9 mouse cellular contexts compared by ENCODE assay signal in genomic region chr9:99163420-99164147, GRCm38 (mm10). TPM values are rescaled to one million over a fixed set of nuclear protein-coding genes. Genes with fewer than 3 reads are reported as not detected.
DNase-seq lines count a peak whose midpoint lies in the region; ATAC-seq lines count a peak whose summit lies in the region.
"Had no signal": no experiment of that assay in that cellular context is flagged by ENCODE, and none has a peak within 500 bp of the region (broad histone marks: within the 10 kb centered on the region; RNA-seq: fewer than 3 reads in every experiment).

No protein-coding gene starts in this region.

- peak; percentile 72 for ATAC-seq in hindbrain, embryonic 12.5 days (ENCODE audit: low FRiP score)
- ATAC-seq in midbrain, embryonic 13.5 days, result peak; percentile 77
- no peak for ATAC-seq in megakaryocyte progenitor cell, adult 5-6 weeks (replicated peaks; ENCODE audit: poor library complexity)

- H3K27me3 ChIP-seq in hindbrain, embryonic 12.5 days, result 0 out of 2 replicates have a peak, but pooled peaks cover 5% of the 10 kb centered on the region
- H3K27me3 ChIP-seq in midbrain, embryonic 13.5 days, result no peaks in the 10 kb centered on the region; the same call in 1 of the 2 replicates

- H3K4me3 ChIP-seq in hindbrain, embryonic 12.5 days, result no peak overlapping the region
- H3K4me3 ChIP-seq in midbrain, embryonic 13.5 days (replicated peaks), result no peak overlapping the region; the same call in 1 of the 2 replicates

- no peaks in the 10 kb centered on the region for H3K9me3 ChIP-seq in hindbrain, embryonic 12.5 days (replicated peaks)
- H3K9me3 ChIP-seq in midbrain, embryonic 13.5 days, result no peaks in the 10 kb centered on the region

- peak; percentile 6 for DNase-seq in cerebellum, adult 9-11 months
- DNase-seq in cerebellum, adult 11 months, result no peak
- DNase-seq in cerebellum, postnatal 14 days, result peak; percentile 26 to 41
- DNase-seq in spleen, postnatal 36 days (ENCODE audit: low spot score in 2 of 2), result no peak
- no peak for DNase-seq in gastrocnemius, adult 8-10 months (ENCODE audit: low spot score in 2 of 2)
- DNase-seq: kidney, adult 11 months had no signal

- H3K4me2 ChIP-seq in hindbrain, embryonic 12.5 days (replicated peaks), result peak overlapping the region; percentile 40
- peak overlapping the region; percentile 34 for H3K4me2 ChIP-seq in midbrain, embryonic 13.5 days (replicated peaks)

- no peaks in the 10 kb centered on the region for H3K36me3 ChIP-seq in hindbrain, embryonic 12.5 days
- H3K36me3 ChIP-seq in midbrain, embryonic 13.5 days, result no peaks in the 10 kb centered on the region

- H3K9ac ChIP-seq in hindbrain, embryonic 12.5 days, result no peak overlapping the region
- no peak overlapping the region for H3K9ac ChIP-seq in midbrain, embryonic 13.5 days (replicated peaks)

- H3K4me1 ChIP-seq in hindbrain, embryonic 12.5 days, result peaks cover 10% of the 10 kb centered on the region
- H3K4me1 ChIP-seq in midbrain, embryonic 13.5 days (replicated peaks), result peaks cover 6% of the 10 kb centered on the region

- 7% methylated on average over 15 of the region's 15 CpGs for WGBS in hindbrain, embryonic 12.5 days
- 7% methylated on average over 15 of the region's 15 CpGs for WGBS in midbrain, embryonic 13.5 days

- H3K27ac ChIP-seq in hindbrain, embryonic 12.5 days, result peak overlapping the region; percentile 55
- H3K27ac ChIP-seq in midbrain, embryonic 13.5 days, result peak overlapping the region; percentile 47; the same call in 1 of the 2 replicates

RNA-seq across cellular contexts. Expression of gene Pik3cb, which starts 23.2 kb away (rescaled TPM):
- 2.2 and 4.5 TPM in 2 replicates for polyA plus RNA-seq in hindbrain, embryonic 12.5 days (2016; fragmentation: Nextera tagmentation; extraction: Ambion mirVana)
- polyA plus RNA-seq in midbrain, embryonic 13.5 days (2015; fragmentation: Nextera tagmentation; extraction: Ambion mirVana), result 3.1 and 3.9 TPM in 2 replicates
- total RNA-seq in gastrocnemius, adult 8-10 months (2022), result 1 to 10 TPM; 5.8 to 7.7 (median 6.6) TPM
- 12.3 and 13.5 TPM in 2 replicates for total RNA-seq in megakaryocyte progenitor cell, adult 5-6 weeks (2015)
- 4.6 and 5.3 TPM in 2 replicates for total RNA-seq in megakaryocyte progenitor cell, adult 5-6 weeks (2017)

Comparison
In these comparisons a context has a peak if more than half of its experiments do, and no peak if none do; other contexts are left out.
1. DNase-seq: peak in cerebellum, adult 9-11 months (single experiment) and cerebellum, postnatal 14 days (2 of 2); none in cerebellum, adult 11 months (single experiment), spleen, postnatal 36 days (0 of 2) and gastrocnemius, adult 8-10 months (0 of 2).